Mouse (Mus musculus) stomach, postnatal 0 days (tissue): ENCODE measurements around the gene Ggct. TPM values are rescaled to one million over a fixed set of nuclear protein-coding genes. Genes with fewer than 3 reads are reported as not detected.
A peak's percentile ranks its signal among the peaks of the same experiment; 100 is the strongest.

ENCODE experiments used
- ATAC-seq: fragments of 200-750 bp; cut with Nextera tagmentation; 2 replicates; pipeline ENCODE4 v1.8.0; 2017; ENCODE audit not compliant: low FRiP score, low TSS enrichment
- DNase-seq: peaks from one replicate; pipeline ENCODE4 v3.0.0-alpha.2; 2016; ENCODE audit warnings: low spot score
- H3K27ac ChIP-seq: fragments of 300-500 bp; sonication (generic); replicated peaks from 2 replicates; pipeline ENCODE4 v1.5.1; 2014; ENCODE audit warnings: mild to moderate bottlenecking, control low read depth
- H3K27me3 ChIP-seq: fragments of 300-500 bp; sonication (generic); 2 replicates; pipeline ENCODE4 v1.6.1; 2014; ENCODE audit warnings: low read length; ENCODE audit not compliant: control insufficient read depth, insufficient read depth
- H3K36me3 ChIP-seq: fragments of 300-500 bp; sonication (generic); 2 replicates; pipeline ENCODE4 v1.6.1; 2014; ENCODE audit warnings: low read length, mixed read lengths; ENCODE audit not compliant: control insufficient read depth, insufficient read depth
- H3K4me1 ChIP-seq: fragments of 300-500 bp; sonication (generic); replicated peaks from 2 replicates; pipeline ENCODE4 v1.6.1; 2014; ENCODE audit warnings: antibody characterized with exemption; ENCODE audit not compliant: control insufficient read depth, insufficient read depth
- H3K4me2 ChIP-seq: fragments of 300-500 bp; sonication (generic); replicated peaks from 2 replicates; pipeline ENCODE4 v1.6.1; 2014; ENCODE audit warnings: low read depth, mild to moderate bottlenecking, control low read depth, moderate library complexity
- H3K4me3 ChIP-seq: fragments of 300-500 bp; sonication (generic); 2 replicates; pipeline ENCODE4 v1.5.1; 2014; ENCODE audit warnings: low read depth, low read length, control low read depth
- H3K9ac ChIP-seq: fragments of 300-500 bp; sonication (generic); 2 replicates; pipeline ENCODE4 v1.6.1; 2014; ENCODE audit warnings: mild to moderate bottlenecking, low read length, control low read depth, mixed read lengths
- H3K9me3 ChIP-seq: fragments of 300-500 bp; sonication (generic); 2 replicates; pipeline ENCODE4 v1.6.1; 2016; ENCODE audit warnings: low read length; ENCODE audit not compliant: control insufficient read depth
- CTCF ChIP-seq: IDR thresholded peaks from 2 replicates; pipeline ENCODE4 v1.5.1; 2016; ENCODE audit warnings: antibody characterized with exemption, low read depth, mild to moderate bottlenecking, moderate library complexity
- EP300 ChIP-seq: optimal IDR thresholded peaks from 2 replicates; pipeline ENCODE3; 2016; ENCODE audit warnings: antibody characterized with exemption
- WGBS: fragments of 180-500 bp; shearing (Covaris S2); extraction: QIAGEN DNeasy Blood & Tissue Kit; methylation state at CpG from one replicate; pipeline ENCODE4 v1.1.7; 2014; 5-methylcytosine and 5-hydroxymethylcytosine counted together
- polyA plus RNA-seq: library from polyadenylated mRNA; unstranded; fragments of >200 nt; fragmentation: Nextera tagmentation; extraction: Ambion mirVana; gene quantifications from 2 replicates; pipeline ENCODE4 v1.2.1, GENCODE M21; 2015

Gene Ggct
- polyA plus RNA-seq, 1 experiment from 2014 or later = 9.3 TPM

DNA sequence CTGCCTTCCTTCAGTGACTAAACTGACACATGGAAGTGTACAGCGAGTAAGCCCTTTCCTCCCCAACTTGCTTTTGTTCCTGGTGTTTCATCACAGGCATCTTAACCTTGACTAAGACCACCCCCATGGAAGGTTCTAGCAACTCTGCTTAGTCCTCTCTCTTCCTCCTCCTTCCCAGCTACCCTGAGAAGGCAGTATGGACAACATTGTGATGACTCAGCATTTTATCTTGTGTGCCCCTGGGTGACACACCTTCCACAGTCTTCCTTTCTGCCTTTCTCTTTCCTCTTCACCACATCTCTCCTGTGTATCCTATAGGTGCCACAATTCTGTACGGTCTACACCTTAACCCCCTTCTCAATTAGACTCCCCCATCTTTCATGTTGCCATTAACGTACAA lies 21.4 kb upstream of the Ggct start:
- no peak for TF ChIP-seq EP300
- TF ChIP-seq CTCF = no peak
- 86% methylated on average over 3 of the region's 3 CpGs for WGBS
- no peak for DNase-seq
- Histone ChIP-seq H3K4me3 (no peak overlapping the region), H3K4me1 (no peaks in the 10 kb centered on the region), H3K9me3 (no peaks in the 10 kb centered on the region), H3K27ac (no peak overlapping the region), H3K4me2 (no peak overlapping the region), H3K27me3 (no peaks in the 10 kb centered on the region), H3K36me3 (no peaks in the 10 kb centered on the region), H3K9ac (no peak overlapping the region)
- no peak for ATAC-seq

DNA sequence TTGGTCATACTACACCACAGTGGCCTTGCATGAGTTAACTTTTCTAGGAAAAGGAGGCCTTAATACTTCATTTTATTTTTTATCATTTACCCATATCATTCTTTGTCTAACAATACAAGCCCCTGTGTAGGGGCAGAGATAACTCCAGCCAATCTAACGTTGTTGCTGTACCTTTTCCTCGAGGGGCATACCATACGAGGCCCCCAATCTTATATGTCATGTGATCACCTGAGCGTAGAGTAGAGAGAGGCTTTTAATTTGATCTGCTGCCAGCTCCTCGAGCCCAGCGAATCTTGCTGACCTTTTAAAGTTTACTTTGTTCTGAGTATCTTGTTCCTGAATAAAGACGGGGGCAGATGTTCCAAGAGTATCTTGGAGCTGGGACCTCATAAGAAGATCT lies 19.8 kb upstream of the Ggct start:
- ATAC-seq (no peak), DNase-seq (no peak)
- 50% methylated on average over 7 of the region's 7 CpGs for WGBS
- Histone ChIP-seq H3K27me3 (no peaks in the 10 kb centered on the region), H3K27ac (no peak overlapping the region), H3K4me2 (no peak overlapping the region), H3K36me3 (no peaks in the 10 kb centered on the region), H3K4me1 (no peaks in the 10 kb centered on the region), H3K4me3 (no peak overlapping the region), H3K9me3 (no peaks in the 10 kb centered on the region), H3K9ac (no peak overlapping the region)
- TF ChIP-seq CTCF (no peak), EP300 (no peak)

DNA sequence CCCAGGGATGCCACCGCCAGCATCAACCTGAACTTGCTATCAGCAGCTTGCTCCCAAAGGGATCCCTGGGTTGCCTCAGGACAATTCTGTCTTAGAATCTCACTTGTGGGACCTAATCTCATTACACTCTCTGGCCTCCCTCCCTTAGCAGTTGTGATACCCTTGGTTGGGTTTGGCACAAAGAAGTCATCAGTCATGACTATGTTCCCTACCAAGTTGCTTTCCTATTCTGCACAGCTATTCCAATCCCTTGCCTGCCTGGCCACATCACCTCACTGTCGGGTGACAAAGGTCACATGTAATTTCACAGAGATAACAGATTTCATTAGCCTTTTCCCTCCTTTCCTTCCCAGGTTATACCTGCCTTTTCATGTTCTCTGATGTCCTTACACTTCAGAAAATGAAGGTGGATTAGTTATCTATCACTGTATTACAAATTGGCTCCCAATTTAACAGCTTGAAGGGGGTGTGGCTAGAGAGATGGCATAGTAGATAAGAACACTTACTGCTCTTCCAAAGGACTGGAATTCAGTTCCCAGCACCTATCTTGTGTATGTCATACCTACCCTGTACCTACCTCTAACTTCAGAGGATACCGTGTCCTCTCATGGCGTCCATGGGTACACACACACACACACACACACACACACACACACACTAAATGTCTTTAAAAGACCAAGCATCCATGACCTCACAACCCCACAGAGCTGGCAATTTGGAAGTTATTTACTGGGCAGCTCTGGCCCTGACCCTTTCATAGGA lies 17.8 kb upstream of the Ggct start:
- WGBS = 60% methylated on average over 4 of the region's 4 CpGs
- Histone ChIP-seq H3K4me3 (no peak overlapping the region), H3K27me3 (no peaks in the 10 kb centered on the region), H3K4me1 (no peaks in the 10 kb centered on the region), H3K9ac (no peak overlapping the region), H3K36me3 (no peaks in the 10 kb centered on the region), H3K27ac (no peak overlapping the region), H3K9me3 (no peaks in the 10 kb centered on the region), H3K4me2 (no peak overlapping the region)
- no peak; the same call in 1 of the 2 replicates for ATAC-seq
- TF ChIP-seq EP300 (no peak), CTCF (no peak)
- DNase-seq = no peak

DNA sequence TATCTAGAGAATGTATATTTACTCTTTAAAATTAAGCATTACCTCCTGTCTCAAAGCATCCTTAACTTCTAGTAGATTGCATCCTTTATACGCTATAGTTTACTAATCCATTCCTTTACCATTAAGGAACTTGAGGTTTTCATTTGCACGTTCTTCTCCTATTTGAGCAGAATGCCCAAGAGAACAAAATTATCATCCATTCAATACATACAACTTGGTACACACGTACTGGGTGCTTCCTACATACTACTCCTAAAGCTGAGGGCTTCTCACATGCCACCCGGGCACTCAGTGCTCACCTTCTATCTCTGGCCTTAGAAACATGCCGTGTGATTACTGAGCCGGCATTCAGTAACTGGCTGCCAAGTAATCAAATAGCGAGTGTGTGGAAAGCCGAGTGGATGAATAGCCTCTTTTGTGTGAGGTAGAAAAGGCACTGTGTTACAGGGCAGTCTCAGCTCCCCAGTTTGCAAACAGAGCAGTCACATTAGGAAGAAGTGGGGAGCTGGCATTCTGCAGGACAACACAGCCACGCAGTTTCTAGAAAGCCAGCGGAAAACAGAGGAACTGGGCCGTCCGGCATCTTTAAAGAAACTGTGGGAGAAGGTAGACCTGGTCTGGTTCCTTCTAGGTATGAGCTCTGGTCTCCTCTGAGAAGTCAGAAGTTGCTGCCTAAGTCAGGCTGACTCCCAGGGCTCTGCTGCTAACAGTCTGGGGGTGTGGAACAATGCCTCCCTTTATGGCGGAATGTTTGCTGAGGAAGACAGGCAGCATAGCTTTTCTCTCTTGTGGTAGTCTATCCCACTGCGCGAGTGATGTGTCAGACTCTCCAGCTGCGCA lies 16.9 kb upstream of the Ggct start:
- DNase-seq = peak; percentile 64
- Histone ChIP-seq H3K4me1 (no peaks in the 10 kb centered on the region), H3K27me3 (no peaks in the 10 kb centered on the region), H3K4me2 (peak overlapping the region; percentile 32; the same call in 1 of the 2 replicates), H3K4me3 (peak overlapping the region; percentile 8; the same call in 1 of the 2 replicates), H3K36me3 (no peaks in the 10 kb centered on the region), H3K27ac (peak overlapping the region; percentile 76), H3K9ac (no peak overlapping the region), H3K9me3 (no peaks in the 10 kb centered on the region)
- peak; percentile 86 for ATAC-seq
- TF ChIP-seq EP300 = no peak
- 27% methylated on average over 16 of the region's 16 CpGs for WGBS

DNA sequence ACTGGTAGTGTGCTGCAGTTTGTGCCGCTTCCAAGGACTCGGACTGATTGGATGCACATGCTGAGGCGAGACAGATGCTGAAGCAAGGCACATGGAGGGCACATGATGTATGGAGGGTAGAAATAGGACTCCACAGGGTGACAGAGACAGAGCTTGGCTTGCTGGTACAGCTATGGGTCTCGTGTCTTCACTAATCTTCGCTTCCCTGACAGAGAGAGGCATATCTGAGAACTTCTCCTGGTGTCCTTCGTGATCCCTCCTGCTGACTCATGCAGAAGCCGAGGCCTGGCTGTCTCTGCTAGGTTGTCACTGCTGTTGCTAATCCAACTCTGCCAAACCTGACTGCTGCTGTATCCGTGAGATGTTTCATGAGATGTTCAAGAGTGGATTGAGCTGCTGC lies 15.7 kb upstream of the Ggct start:
- no peaks in the 10 kb centered on the region for H3K9me3 ChIP-seq
- no peak overlapping the region for H3K27ac ChIP-seq
- WGBS = 82% methylated on average over 8 of the region's 8 CpGs
- H3K4me2 ChIP-seq = no peak overlapping the region
- no peaks in the 10 kb centered on the region for H3K27me3 ChIP-seq
- no peaks in the 10 kb centered on the region for H3K36me3 ChIP-seq
- no peak for ATAC-seq
- no peak for TF ChIP-seq CTCF
- H3K9ac ChIP-seq = no peak overlapping the region
- no peak for DNase-seq
- no peaks in the 10 kb centered on the region for H3K4me1 ChIP-seq
- no peak overlapping the region for H3K4me3 ChIP-seq

DNA sequence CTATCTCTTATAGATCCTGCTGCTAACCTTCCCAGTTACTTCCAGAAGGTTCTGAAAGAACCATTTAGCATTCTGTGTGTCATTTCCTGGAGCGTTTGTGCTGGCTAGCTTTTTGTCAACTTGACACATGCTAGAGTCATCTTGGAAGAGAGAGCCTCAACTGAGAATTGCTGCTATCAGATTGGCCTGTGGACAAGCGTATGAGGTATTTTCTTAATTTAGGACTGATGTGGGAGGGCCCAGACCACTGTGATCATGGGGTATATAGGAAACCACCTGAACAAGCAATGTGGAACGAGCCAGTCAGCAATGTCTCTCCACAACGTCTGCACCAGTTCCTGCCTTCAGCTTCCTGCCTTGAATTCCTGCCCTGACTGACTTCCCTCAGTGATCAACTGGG lies 10.8 kb upstream of the Ggct start:
- DNase-seq (no peak), ATAC-seq (no peak)
- H3K27ac ChIP-seq = no peak overlapping the region
- H3K4me3 ChIP-seq = no peak overlapping the region
- H3K27me3 ChIP-seq = no peaks in the 10 kb centered on the region
- H3K9me3 ChIP-seq = no peaks in the 10 kb centered on the region
- H3K4me2 ChIP-seq = no peak overlapping the region
- TF ChIP-seq CTCF = no peak
- no peak for TF ChIP-seq EP300
- H3K9ac ChIP-seq = no peak overlapping the region
- H3K36me3 ChIP-seq = no peaks in the 10 kb centered on the region
- H3K4me1 ChIP-seq = no peaks in the 10 kb centered on the region
- 57% methylated on average over 4 of the region's 4 CpGs for WGBS
